Mouse (Mus musculus) lung, adult 2 months (tissue): ENCODE data around the gene Galnt5.

Source experiments
- CTCF ChIP-seq: fragments of 200-500 bp; IDR thresholded peaks from 2 replicates; pipeline ENCODE4 v1.5.1; 2011; ENCODE audit warnings: mild to moderate bottlenecking, low read length, control low read depth; ENCODE audit not compliant: insufficient read depth
- POLR2A ChIP-seq: fragments of 200-500 bp; IDR thresholded peaks from 2 replicates; pipeline ENCODE4 v1.6.1; 2011; ENCODE audit warnings: low read depth, mild to moderate bottlenecking, control low read depth, low read length, borderline replicate concordance; ENCODE audit errors: extremely low read depth

- TF ChIP-seq CTCF (no peak), POLR2A (no peak)
These were observed at the start of gene Galnt5 for GRCm38 (mm10) chr2:57997752-57998430.
